Mouse (Mus musculus): ENCODE results near the gene Nrp2. TPM values are rescaled to one million over a fixed set of nuclear protein-coding genes. Genes with fewer than 3 reads are reported as not detected.

Gene Nrp2
- total RNA-seq, 4 experiments from 2014 or later = 28.1 to 33.4 (median 29.6) TPM

- DNase-seq (ENCODE audit: low spot score in 2 of 2) = peak in 1 of 2 experiments; percentile 26
Measured at GRCm38 (mm10) chr1:62751011-62752006, 48.2 kb downstream of the Nrp2 start.

GRCm38 (mm10) chr1:62752055-62752454 is 49.0 kb downstream of the Nrp2 start:
- no peak for DNase-seq (ENCODE audit: low spot score in 2 of 2)

- DNase-seq (ENCODE audit: low spot score in 2 of 2) = no peak
Measured at GRCm38 (mm10) chr1:62752661-62753333, 49.7 kb downstream of the Nrp2 start.

- no peak for DNase-seq (ENCODE audit: low spot score in 2 of 2)
Measured at GRCm38 (mm10) chr1:62754066-62754835, 51.2 kb downstream of the Nrp2 start.

DNA sequence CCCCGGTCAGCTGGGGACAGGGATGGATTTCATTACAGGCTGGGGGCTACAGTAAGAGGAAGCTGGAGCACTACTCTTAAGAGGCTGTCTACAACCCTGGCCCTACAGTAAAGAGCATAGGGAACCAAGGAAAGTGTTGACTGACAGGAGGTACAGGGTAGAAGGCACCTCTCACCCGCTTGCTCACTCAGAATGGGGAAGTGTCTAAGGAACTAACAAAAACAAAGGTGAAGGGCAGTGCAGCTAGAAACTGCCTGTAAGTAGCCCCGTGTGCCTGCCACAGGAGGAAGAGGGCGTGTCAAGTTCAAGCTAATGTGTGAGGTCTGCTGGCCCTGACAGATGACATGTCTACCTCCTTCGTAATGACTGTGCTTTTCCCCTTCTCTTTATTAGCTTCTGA is 57.0 kb downstream of the Nrp2 start:
- DNase-seq (ENCODE audit: low spot score in 2 of 2) = no peak

DNA sequence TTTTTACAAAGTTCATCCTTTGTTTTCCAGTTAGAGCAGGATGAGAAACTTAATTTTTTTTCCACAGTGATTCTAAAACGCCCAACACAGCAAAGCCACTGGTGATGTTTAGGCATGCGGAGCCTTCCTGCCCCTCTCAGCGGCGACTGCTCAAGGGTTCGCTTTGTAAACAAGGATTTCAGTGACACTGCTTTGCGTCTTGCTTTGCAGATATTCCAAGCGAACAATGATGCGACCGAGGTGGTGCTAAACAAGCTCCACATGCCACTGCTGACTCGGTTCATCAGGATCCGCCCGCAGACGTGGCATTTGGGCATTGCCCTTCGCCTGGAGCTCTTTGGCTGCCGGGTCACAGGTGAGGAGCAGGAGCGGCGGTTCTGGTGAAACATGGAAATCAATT is 57.5 kb downstream of the Nrp2 start:
- DNase-seq (ENCODE audit: low spot score in 2 of 2) = no peak

DNA sequence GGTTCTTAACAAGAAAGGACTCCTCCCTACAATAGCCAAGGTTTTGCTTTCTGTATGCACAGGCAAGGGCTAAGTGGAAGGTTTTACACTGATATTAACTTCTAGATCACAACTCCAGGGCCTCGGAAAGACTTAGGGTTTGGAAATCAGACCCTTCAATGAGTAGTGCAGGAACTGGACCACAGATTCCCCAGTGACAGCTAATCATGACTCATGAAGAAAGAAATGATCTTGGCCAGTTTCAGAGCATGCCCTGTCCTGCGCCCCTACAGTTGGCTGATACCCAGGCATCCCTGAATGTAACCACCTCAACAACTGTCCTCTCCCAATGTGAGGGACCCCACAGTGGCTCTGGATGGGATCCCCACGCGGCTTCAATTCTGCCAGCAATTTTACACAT is 60.7 kb downstream of the Nrp2 start:
- no peak for DNase-seq (ENCODE audit: low spot score in 2 of 2)

- no peak for DNase-seq (ENCODE audit: low spot score in 2 of 2)
Measured at GRCm38 (mm10) chr1:62765171-62765570, 62.1 kb downstream of the Nrp2 start.

- DNase-seq (ENCODE audit: low spot score in 2 of 2) = no peak
Measured at GRCm38 (mm10) chr1:62766766-62767165, 63.7 kb downstream of the Nrp2 start.

GRCm38 (mm10) chr1:62767611-62768010 is 64.5 kb downstream of the Nrp2 start:
- no peak for DNase-seq (ENCODE audit: low spot score in 2 of 2)

DNA sequence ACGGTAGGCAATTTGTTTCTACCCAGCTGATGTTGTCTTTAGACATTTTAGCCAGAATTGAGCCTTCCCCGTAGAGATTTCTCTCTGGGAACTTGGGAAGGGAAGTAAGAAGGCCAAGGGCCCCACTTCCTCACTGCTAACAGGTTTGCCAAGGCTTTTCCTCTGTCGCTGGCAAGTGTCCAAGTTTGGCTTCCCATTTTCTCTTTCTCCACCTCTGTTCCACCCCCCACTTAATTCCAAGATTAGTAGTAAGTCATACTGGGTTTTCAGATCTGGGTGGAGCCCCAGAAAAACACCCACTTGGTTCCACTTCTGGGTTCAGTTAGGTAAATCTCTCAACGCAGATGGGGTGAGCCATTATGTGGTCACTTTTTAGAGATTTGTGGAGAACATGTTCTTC is 67.5 kb downstream of the Nrp2 start:
- DNase-seq (ENCODE audit: low spot score in 2 of 2) = no peak

GRCm38 (mm10) chr1:62772391-62772790 is 69.3 kb downstream of the Nrp2 start:
- DNase-seq (ENCODE audit: low spot score in 2 of 2) = no peak

DNA sequence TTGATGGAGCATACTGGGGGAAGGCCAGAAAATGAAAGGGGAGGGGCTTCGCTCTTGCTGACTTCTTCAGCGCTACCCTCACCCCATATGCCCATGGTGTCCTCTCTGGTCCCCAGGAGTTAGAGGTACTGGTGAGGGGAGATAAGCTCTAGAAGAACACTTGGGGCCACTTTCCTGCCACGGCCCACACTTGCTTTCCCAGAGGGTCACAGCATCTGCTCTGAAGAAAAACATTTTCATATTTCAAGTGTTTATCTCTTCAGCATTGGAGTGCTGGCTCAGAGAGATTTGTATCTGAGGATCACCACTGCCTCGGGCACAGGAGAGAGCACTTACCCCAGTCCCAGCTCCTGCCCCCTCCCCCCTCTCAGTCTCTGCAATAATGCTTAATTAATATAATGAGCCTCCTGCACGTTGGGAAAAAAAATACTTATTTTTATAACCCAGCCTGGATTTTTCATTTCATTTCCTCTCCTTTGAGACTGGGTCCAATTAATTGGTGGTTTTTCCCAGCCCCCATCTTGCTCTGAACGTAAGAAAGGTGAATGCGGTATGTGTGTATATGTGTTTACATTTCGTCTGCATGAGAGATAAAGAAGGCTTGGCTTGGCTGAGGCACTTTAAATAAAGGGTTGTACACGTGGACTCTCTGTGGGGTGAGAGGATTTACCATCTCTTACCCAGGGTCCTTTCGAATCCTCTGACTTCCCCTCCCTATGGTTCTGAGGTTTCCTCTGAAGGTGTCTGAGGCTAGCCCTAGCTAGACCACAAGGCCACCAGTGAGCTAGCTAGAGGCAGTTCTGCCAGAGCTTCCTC is 70.2 kb downstream of the Nrp2 start:
- DNase-seq (ENCODE audit: low spot score in 2 of 2) = no peak

- DNase-seq (ENCODE audit: low spot score in 2 of 2) = no peak
Measured at GRCm38 (mm10) chr1:62773921-62774191, 70.8 kb downstream of the Nrp2 start.

GRCm38 (mm10) chr1:62774288-62775218 is 71.5 kb downstream of the Nrp2 start:
- no peak for DNase-seq (ENCODE audit: low spot score in 2 of 2)

DNA sequence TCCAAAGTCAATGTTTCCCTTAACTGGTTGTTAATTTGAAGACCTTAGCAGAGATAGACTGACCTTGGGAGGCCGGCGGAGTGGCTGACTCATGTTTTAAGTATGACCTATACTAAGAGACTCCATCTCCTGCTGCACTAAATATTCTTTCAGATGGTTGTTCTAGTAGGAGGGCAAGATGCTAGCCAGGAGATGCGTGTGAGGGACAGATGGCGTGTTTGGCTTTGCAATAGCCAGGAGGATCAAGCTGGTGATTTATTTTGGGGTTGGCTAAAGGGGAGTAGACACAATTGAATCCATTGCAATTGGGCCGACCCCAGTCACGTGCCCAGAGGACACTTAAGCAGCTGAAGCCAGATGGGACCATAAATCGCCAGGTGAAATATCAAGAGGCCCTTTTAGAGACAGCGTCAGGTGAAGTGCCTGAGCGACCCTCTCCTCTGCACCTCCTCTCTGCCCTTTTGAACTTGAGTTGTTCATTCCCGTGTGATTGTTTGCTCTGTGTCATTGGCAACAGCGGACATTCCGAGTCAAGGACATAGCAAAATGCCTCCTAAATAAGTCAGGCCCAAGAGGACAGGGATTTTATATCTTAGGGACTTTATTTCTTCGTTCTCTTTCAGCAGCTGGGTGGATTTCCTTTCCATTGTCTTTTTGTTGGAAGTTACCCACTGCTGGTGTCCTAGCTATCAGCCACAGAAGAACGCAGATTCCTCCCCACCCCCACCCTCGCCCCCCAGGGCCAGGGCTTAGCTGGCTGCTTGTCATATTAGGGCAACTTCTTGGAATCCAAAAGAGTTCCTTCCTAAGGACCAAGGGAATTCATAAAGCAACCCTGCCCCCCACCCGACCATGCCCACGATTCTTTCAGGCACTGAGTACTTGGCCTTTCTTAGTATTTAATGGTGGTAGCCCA is 74.5 kb downstream of the Nrp2 start:
- no peak for DNase-seq (ENCODE audit: low spot score in 2 of 2)

- no peak for DNase-seq (ENCODE audit: low spot score in 2 of 2)
Measured at GRCm38 (mm10) chr1:62778910-62779309, 75.8 kb downstream of the Nrp2 start.

DNA sequence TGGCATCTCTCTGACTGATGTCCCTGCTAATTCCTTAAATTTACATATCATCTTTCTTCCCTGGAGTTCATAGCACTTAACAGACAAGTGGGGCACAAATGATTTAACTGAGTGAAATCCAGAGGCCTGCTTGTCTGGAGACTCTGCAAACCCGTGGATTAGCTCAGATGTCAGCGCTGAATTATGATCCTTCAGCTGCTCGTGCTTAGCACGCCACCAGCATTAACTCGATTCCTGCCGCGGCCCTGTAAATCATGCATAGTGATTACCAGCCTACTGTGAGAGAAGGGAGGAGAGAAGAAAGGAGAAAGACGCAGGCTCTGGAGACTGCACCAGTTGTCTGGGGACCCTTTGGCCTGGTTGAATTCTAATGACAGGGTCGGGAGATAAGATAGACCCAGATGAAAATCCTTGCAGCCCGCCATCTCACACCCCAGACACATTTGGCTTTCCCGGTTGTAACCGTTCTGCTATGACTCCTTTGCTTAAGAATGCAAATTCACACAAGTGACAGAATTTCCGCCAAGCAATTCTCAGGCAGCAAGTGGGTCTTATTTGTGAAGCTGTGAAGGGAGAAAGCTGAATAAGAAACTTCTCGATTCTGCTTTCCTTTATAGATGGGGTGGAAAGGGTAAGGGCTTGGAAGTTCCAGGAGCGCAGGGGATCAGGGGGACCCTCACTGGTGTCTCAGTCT is 77.1 kb downstream of the Nrp2 start:
- no peak for DNase-seq (ENCODE audit: low spot score in 2 of 2)

All from left cerebral cortex, adult 8-10 months (tissue).